Mouse (Mus musculus): ENCODE measurements around the gene Ppfia4. TPM values are rescaled to one million over a fixed set of nuclear protein-coding genes. Genes with fewer than 3 reads are reported as not detected.
"Not testable (repeated sequence)": the region's sequence is repeated elsewhere in the genome, so short reads cannot be mapped to it uniquely, and the experiment has no call there.

Gene Ppfia4
- total RNA-seq, 4 experiments from 2014 or later: 0.21 to 0.65 (median 0.55) TPM

GRCm38 (mm10) chr1:134274483-134274920 is 58.2 kb downstream of the Ppfia4 start:
- DNase-seq (ENCODE audit: low spot score in 2 of 2): peak; percentile 44 to 60

- no peak for DNase-seq (ENCODE audit: low spot score in 2 of 2)
These were observed 59.0 kb downstream of the Ppfia4 start for GRCm38 (mm10) chr1:134273493-134274395.

GRCm38 (mm10) chr1:134272754-134273250 is 59.9 kb downstream of the Ppfia4 start:
- DNase-seq (ENCODE audit: low spot score in 2 of 2): no peak

GRCm38 (mm10) chr1:134270026-134270425 is 62.7 kb downstream of the Ppfia4 start:
- DNase-seq (ENCODE audit: low spot score in 2 of 2): no peak

- DNase-seq (ENCODE audit: low spot score in 2 of 2): no peak
These were observed 66.9 kb downstream of the Ppfia4 start for GRCm38 (mm10) chr1:134265797-134266196.

- DNase-seq (ENCODE audit: low spot score in 2 of 2): no peak
These were observed 68.4 kb downstream of the Ppfia4 start for GRCm38 (mm10) chr1:134264341-134264740.

GRCm38 (mm10) chr1:134249681-134250080 is 83.0 kb downstream of the Ppfia4 start:
- not testable (repeated sequence) for DNase-seq (ENCODE audit: low spot score in 2 of 2)

Other genes with a start within 250 kb of the Ppfia4 start
- not detected for gene Chit1, start 221.7 kb downstream of the Ppfia4 start, total RNA-seq (2022)
- gene Chil1, start 150.8 kb downstream of the Ppfia4 start, total RNA-seq (2022): 1 to 10 TPM in 3 of 4 experiments, under 1 TPM in 1; 0.24 to 2.7 (median 1.3) TPM
- 100 to 1,000 TPM; 239 to 486 (median 316) TPM for gene Mybph, start 139.5 kb downstream of the Ppfia4 start, total RNA-seq (2022)
- under 1 TPM; 0.19 to 0.97 (median 0.69) TPM for gene Adora1, start 97.5 kb downstream of the Ppfia4 start, total RNA-seq (2022)
- gene Myog, start 42.9 kb downstream of the Ppfia4 start, total RNA-seq (2022): 10 to 100 TPM in 3 of 4 experiments, 1 to 10 TPM in 1; 7.6 to 16.5 (median 15.4) TPM
- gene Tmem183a, start 29.1 kb upstream of the Ppfia4 start, total RNA-seq (2022): 10 to 100 TPM in 3 of 4 experiments, 1 to 10 TPM in 1; 8.5 to 13.5 (median 11.1) TPM
- not detected for gene 4933406M09Rik, start 53.0 kb upstream of the Ppfia4 start, total RNA-seq (2022)
- gene Cyb5r1, start 72.6 kb upstream of the Ppfia4 start, total RNA-seq (2022): 10 to 100 TPM; 79.7 to 98.2 (median 83.9) TPM
- 100 to 1,000 TPM; 196 to 235 (median 208) TPM for gene Adipor1, start 82.5 kb upstream of the Ppfia4 start, total RNA-seq (2022)
- 10 to 100 TPM; 19.0 to 22.2 (median 19.5) TPM for gene Klhl12, start 122.6 kb upstream of the Ppfia4 start, total RNA-seq (2022)
- 1 to 10 TPM; 4.3 to 6.8 (median 5.6) TPM for gene Rabif, start 161.7 kb upstream of the Ppfia4 start, total RNA-seq (2022)
- not detected for gene Mgat4e, start 216.8 kb upstream of the Ppfia4 start, total RNA-seq (2022)
- 1 to 10 TPM; 8.4 to 9.8 (median 9.5) TPM for gene Kdm5b, start 227.2 kb upstream of the Ppfia4 start, total RNA-seq (2022)